Mouse (Mus musculus) myocyte (in vitro differentiated cells): ENCODE results near the gene Dus4l.
"Not testable (repeated sequence)": the region's sequence is repeated elsewhere in the genome, so short reads cannot be mapped to it uniquely, and the experiment has no call there.

Experiments used
- E2F4 ChIP-seq: IDR thresholded peaks from one replicate; pipeline ENCODE4 v1.6.1; 2011; ENCODE audit warnings: mild to moderate bottlenecking, control low read depth, moderate library complexity; ENCODE audit not compliant: insufficient read depth
- MAX ChIP-seq: IDR thresholded peaks from one replicate; pipeline ENCODE4 v1.6.1; 2011; ENCODE audit warnings: low read depth, mild to moderate bottlenecking, control low read depth
- MYOG ChIP-seq, 3 experiments: IDR thresholded peaks; one replicate each; pipeline ENCODE4 v1.6.1; 2011; ENCODE audit warnings: control low read depth in 2 of 3, low read depth in 2 of 3, mild to moderate bottlenecking in 2 of 3; ENCODE audit not compliant: insufficient read length in 2 of 3, control insufficient read depth in 1 of 3, insufficient read depth in 1 of 3
- POLR2A ChIP-seq: IDR thresholded peaks from one replicate; pipeline ENCODE4 v1.6.1; 2011; ENCODE audit warnings: low read depth, mild to moderate bottlenecking, control low read depth, moderate library complexity; ENCODE audit not compliant: insufficient read length
- POLR2AphosphoS2 ChIP-seq: IDR thresholded peaks from one replicate; pipeline ENCODE4 v1.6.1; 2011; ENCODE audit warnings: low read depth, control low read depth; ENCODE audit not compliant: insufficient read length
- TCF12 ChIP-seq: IDR thresholded peaks from one replicate; pipeline ENCODE4 v1.6.1; 2011; ENCODE audit warnings: mild to moderate bottlenecking, control low read depth; ENCODE audit not compliant: poor library complexity, insufficient read depth, severe bottlenecking
- TCF3 ChIP-seq: IDR thresholded peaks from one replicate; pipeline ENCODE4 v1.6.1; 2011; ENCODE audit warnings: low read depth, control low read depth; ENCODE audit not compliant: insufficient read length
- USF1 ChIP-seq: IDR thresholded peaks from one replicate; pipeline ENCODE4 v1.6.1; 2011; ENCODE audit warnings: low read depth, mild to moderate bottlenecking, control low read depth, moderate library complexity

GRCm38 (mm10) chr12:31628396-31628795 is 26.2 kb downstream of the Dus4l start:
- TF ChIP-seq USF1; TCF3; POLR2A; TCF12; MAX; MYOG (IDR thresholded peaks at IDR 0.05; ENCODE audit: control insufficient read depth in 1 of 3, insufficient read depth in 1 of 3, insufficient read length in 2 of 3, low read depth in 2 of 3); E2F4; POLR2AphosphoS2: not testable (repeated sequence)
